Mouse (Mus musculus) megakaryocyte, embryonic 14.5 days (primary cell): ENCODE measurements around the gene Rps27. TPM values are rescaled to one million over a fixed set of nuclear protein-coding genes. Genes with fewer than 3 reads are reported as not detected.

Source experiments
- H3K27me3 ChIP-seq: replicated peaks from 2 replicates; pipeline ENCODE3; 2012; ENCODE audit warnings: inconsistent platforms
- H3K36me3 ChIP-seq: replicated peaks from 2 replicates; pipeline ENCODE3; 2012; ENCODE audit warnings: low read length, inconsistent platforms, mixed read lengths
- H3K4me1 ChIP-seq: 2 replicates; pipeline ENCODE4 v1.6.1; 2012; ENCODE audit warnings: inconsistent platforms
- H3K4me3 ChIP-seq: replicated peaks from 2 replicates; pipeline ENCODE3; 2012; ENCODE audit warnings: moderate library complexity, mild to moderate bottlenecking, inconsistent platforms
- H3K9me3 ChIP-seq: 2 replicates; pipeline ENCODE4 v1.6.1; 2012; ENCODE audit warnings: inconsistent platforms
- FLI1 ChIP-seq: IDR thresholded peaks from 2 replicates; pipeline ENCODE4 v1.6.1; 2012; ENCODE audit warnings: low read length, inconsistent platforms, mixed read lengths
- GATA1 ChIP-seq: IDR thresholded peaks from 3 replicates; pipeline ENCODE4 v1.6.1; 2012; ENCODE audit warnings: mixed read lengths, low read length, inconsistent platforms, borderline replicate concordance
- polyA plus RNA-seq: library from polyadenylated mRNA; stranded (reverse); fragments of >175 nt; gene quantifications from 2 replicates; pipeline ENCODE4 v1.2.3, GENCODE M21; 2012; ENCODE audit warnings: low replicate concordance; ENCODE audit not compliant: insufficient read depth

Rps27 gene
- polyA plus RNA-seq, 1 experiment, result 279 TPM

- H3K4me3 ChIP-seq, result peak overlapping the region; percentile 97
These were observed 1.7 kb downstream of the Rps27 start for GRCm38 (mm10) chr3:90211475-90212398.

GRCm38 (mm10) chr3:90209908-90210566 lies 3.4 kb downstream of the Rps27 start:
- no peak for TF ChIP-seq GATA1
- TF ChIP-seq FLI1, result no peak
- Histone ChIP-seq H3K36me3 (peaks cover 55% of the 10 kb centered on the region), H3K4me3 (no peak overlapping the region)

More at GRCm38 (mm10) chr3:90211475-90212398, 1.7 kb downstream of the Rps27 start:
- H3K4me1 ChIP-seq, result peaks cover 45% of the 10 kb centered on the region
- no peaks in the 10 kb centered on the region for H3K9me3 ChIP-seq
- TF ChIP-seq FLI1 (no peak), GATA1 (no peak)
- no peaks in the 10 kb centered on the region for H3K27me3 ChIP-seq
- peaks cover 53% of the 10 kb centered on the region for H3K36me3 ChIP-seq

GRCm38 (mm10) chr3:90208662-90209061 lies 4.8 kb downstream of the Rps27 start:
- peaks cover 31% of the 10 kb centered on the region for H3K4me1 ChIP-seq
- H3K27me3 ChIP-seq, result no peaks in the 10 kb centered on the region
- no peak overlapping the region for H3K4me3 ChIP-seq
- no peaks in the 10 kb centered on the region for H3K9me3 ChIP-seq
- peaks cover 55% of the 10 kb centered on the region for H3K36me3 ChIP-seq
- TF ChIP-seq FLI1 (no peak), GATA1 (no peak)

More at GRCm38 (mm10) chr3:90209908-90210566, 3.4 kb downstream of the Rps27 start:
- Histone ChIP-seq H3K27me3 (no peaks in the 10 kb centered on the region), H3K4me1 (peaks cover 38% of the 10 kb centered on the region), H3K9me3 (no peaks in the 10 kb centered on the region)

- H3K27me3 ChIP-seq, result no peaks in the 10 kb centered on the region
- no peak for TF ChIP-seq FLI1
- TF ChIP-seq GATA1, result no peak
- peaks cover 10% of the 10 kb centered on the region for H3K4me1 ChIP-seq
- no peak overlapping the region for H3K4me3 ChIP-seq
- peaks cover 25% of the 10 kb centered on the region for H3K36me3 ChIP-seq
- no peaks in the 10 kb centered on the region for H3K9me3 ChIP-seq
These were observed 8.9 kb downstream of the Rps27 start for GRCm38 (mm10) chr3:90204582-90204981.

- Histone ChIP-seq H3K9me3 (no peaks in the 10 kb centered on the region), H3K36me3 (peaks cover 16% of the 10 kb centered on the region), H3K27me3 (no peaks in the 10 kb centered on the region), H3K4me1 (peaks cover 8% of the 10 kb centered on the region), H3K4me3 (no peak overlapping the region)
- no peak for TF ChIP-seq FLI1
- TF ChIP-seq GATA1, result no peak
These were observed 9.8 kb downstream of the Rps27 start for GRCm38 (mm10) chr3:90203619-90204018.

GRCm38 (mm10) chr3:90202884-90203283 lies 10.6 kb downstream of the Rps27 start:
- Histone ChIP-seq H3K9me3 (no peaks in the 10 kb centered on the region), H3K36me3 (peaks cover 8% of the 10 kb centered on the region)
- TF ChIP-seq FLI1 (no peak), GATA1 (no peak)

GRCm38 (mm10) chr3:90197548-90197947 lies 15.9 kb downstream of the Rps27 start:
- TF ChIP-seq FLI1 (no peak), GATA1 (no peak)
- no peaks in the 10 kb centered on the region for H3K9me3 ChIP-seq

More at GRCm38 (mm10) chr3:90202884-90203283, 10.6 kb downstream of the Rps27 start:
- peaks cover 7% of the 10 kb centered on the region for H3K4me1 ChIP-seq
- no peak overlapping the region for H3K4me3 ChIP-seq
- H3K27me3 ChIP-seq, result no peaks in the 10 kb centered on the region

GRCm38 (mm10) chr3:90195644-90196043 lies 17.8 kb downstream of the Rps27 start:
- no peak for TF ChIP-seq FLI1
- TF ChIP-seq GATA1, result no peak

More at GRCm38 (mm10) chr3:90197548-90197947, 15.9 kb downstream of the Rps27 start:
- Histone ChIP-seq H3K36me3 (no peaks in the 10 kb centered on the region), H3K27me3 (peaks cover 3% of the 10 kb centered on the region), H3K4me1 (no peaks in the 10 kb centered on the region), H3K4me3 (no peak overlapping the region)

GRCm38 (mm10) chr3:90194759-90195158 lies 18.7 kb downstream of the Rps27 start:
- H3K36me3 ChIP-seq, result no peaks in the 10 kb centered on the region
- H3K4me1 ChIP-seq, result no peaks in the 10 kb centered on the region
- H3K4me3 ChIP-seq, result no peak overlapping the region
- no peaks in the 10 kb centered on the region for H3K9me3 ChIP-seq
- no peak for TF ChIP-seq FLI1
- no peak for TF ChIP-seq GATA1
- peaks cover 3% of the 10 kb centered on the region for H3K27me3 ChIP-seq

More at GRCm38 (mm10) chr3:90195644-90196043, 17.8 kb downstream of the Rps27 start:
- Histone ChIP-seq H3K4me1 (no peaks in the 10 kb centered on the region), H3K4me3 (no peak overlapping the region), H3K27me3 (peaks cover 3% of the 10 kb centered on the region), H3K36me3 (no peaks in the 10 kb centered on the region), H3K9me3 (no peaks in the 10 kb centered on the region)

GRCm38 (mm10) chr3:90190859-90191510 lies 22.5 kb downstream of the Rps27 start:
- H3K27me3 ChIP-seq, result peaks cover 6% of the 10 kb centered on the region
- H3K9me3 ChIP-seq, result no peaks in the 10 kb centered on the region
- no peaks in the 10 kb centered on the region for H3K36me3 ChIP-seq
- TF ChIP-seq FLI1 (no peak), GATA1 (no peak)
- no peak overlapping the region for H3K4me3 ChIP-seq
- H3K4me1 ChIP-seq, result no peaks in the 10 kb centered on the region
